Mouse (Mus musculus) midbrain, embryonic 13.5 days (tissue): Measurements from ENCODE around the gene Bid. TPM values are rescaled to one million over a fixed set of nuclear protein-coding genes. Genes with fewer than 3 reads are reported as not detected.

ENCODE experiments used
- ATAC-seq: fragments of 200-750 bp; cut with Nextera tagmentation; 2 replicates; pipeline ENCODE4 v1.8.0; 2017; ENCODE audit warnings: mild to moderate bottlenecking, moderate TSS enrichment, moderate library complexity
- H3K27ac ChIP-seq: fragments of 300-500 bp; sonication (generic); 2 replicates; pipeline ENCODE4 v1.5.1; 2015; ENCODE audit warnings: inconsistent platforms, mild to moderate bottlenecking, moderate library complexity
- H3K27me3 ChIP-seq: fragments of 300-500 bp; sonication (generic); 2 replicates; pipeline ENCODE4 v1.6.1; 2015; ENCODE audit warnings: mild to moderate bottlenecking, inconsistent platforms
- H3K36me3 ChIP-seq: fragments of 300-500 bp; sonication (generic); 2 replicates; pipeline ENCODE4 v1.6.1; 2015; ENCODE audit warnings: mild to moderate bottlenecking, inconsistent platforms
- H3K4me1 ChIP-seq: fragments of 300-500 bp; sonication (generic); replicated peaks from 2 replicates; pipeline ENCODE4 v1.6.1; 2015; ENCODE audit warnings: inconsistent platforms
- H3K4me2 ChIP-seq: fragments of 300-500 bp; sonication (generic); replicated peaks from 2 replicates; pipeline ENCODE4 v1.6.1; 2015; ENCODE audit warnings: moderate library complexity, mild to moderate bottlenecking, inconsistent platforms
- H3K4me3 ChIP-seq: fragments of 300-500 bp; sonication (generic); replicated peaks from 2 replicates; pipeline ENCODE4 v1.5.1; 2015; ENCODE audit warnings: mild to moderate bottlenecking, inconsistent platforms
- H3K9ac ChIP-seq: fragments of 300-500 bp; sonication (generic); replicated peaks from 2 replicates; pipeline ENCODE4 v1.6.1; 2015; ENCODE audit warnings: mild to moderate bottlenecking, inconsistent platforms
- H3K9me3 ChIP-seq: fragments of 300-500 bp; sonication (generic); 2 replicates; pipeline ENCODE4 v1.6.1; 2016; ENCODE audit warnings: mild to moderate bottlenecking, inconsistent platforms
- WGBS: fragments of 180-500 bp; shearing (Covaris S2); methylation state at CpG from one replicate; pipeline ENCODE4 v1.1.7; 2015; 5-methylcytosine and 5-hydroxymethylcytosine counted together
- polyA plus RNA-seq: library from polyadenylated mRNA; unstranded; fragments of >200 nt; fragmentation: Nextera tagmentation; extraction: Ambion mirVana; gene quantifications from 2 replicates; pipeline ENCODE4 v1.2.1, GENCODE M21; 2015

Gene Bid
- 27.2 and 28.1 TPM in 2 replicates for polyA plus RNA-seq

DNA sequence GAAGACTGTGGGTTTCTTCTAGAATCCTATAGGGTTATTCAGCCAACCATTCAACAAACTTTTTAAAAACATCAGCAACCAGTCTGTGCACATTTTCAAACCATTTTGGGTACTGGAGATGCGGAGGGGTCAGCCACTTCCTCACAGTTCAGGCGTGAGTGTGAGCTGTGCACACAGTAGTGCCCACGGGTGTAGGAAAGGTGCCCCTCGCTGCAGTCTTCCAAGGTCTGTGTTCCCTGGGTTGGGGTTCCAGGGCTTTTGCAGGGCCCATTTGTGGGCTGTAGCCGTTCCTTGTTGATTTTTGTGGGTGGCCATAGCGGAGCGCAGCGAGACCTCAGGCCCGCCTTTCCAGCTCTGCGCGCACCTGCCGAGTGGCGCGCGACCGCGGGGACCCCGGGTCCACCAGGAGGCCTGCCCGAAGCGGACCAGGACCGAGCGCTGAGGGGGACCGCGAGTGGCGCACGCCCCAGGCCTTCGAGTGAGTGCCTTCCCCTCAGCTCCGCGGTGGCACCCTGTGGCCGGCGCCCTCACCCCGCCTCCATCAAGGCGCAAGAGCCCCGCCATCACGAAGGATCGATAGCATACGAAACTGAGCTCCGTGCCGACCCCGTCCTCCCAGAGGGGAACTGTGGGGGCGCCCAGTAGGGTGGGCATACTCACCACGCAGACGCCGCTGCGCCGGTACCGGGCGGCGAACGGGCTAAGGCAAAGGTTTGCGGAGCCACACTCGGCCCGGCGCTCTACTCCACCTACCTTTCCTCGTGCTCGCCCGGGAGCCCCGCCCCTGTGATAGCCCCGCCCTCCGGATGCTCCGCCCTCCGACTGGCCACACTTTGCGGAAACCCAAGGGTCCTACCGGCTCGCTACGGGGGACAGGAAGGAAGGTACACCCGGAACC, at the start of gene Bid:
Gene Bid, minus strand, starts transcription at position 780 of the 898 bp plus-strand sequence.
- under 1% methylated on average over 67 of the region's 67 CpGs for WGBS
- H3K27ac ChIP-seq = no peak within 1 kb of the TSS

GRCm38 (mm10) chr6:120965814-120966213, 49.2 kb upstream of the Bid start:
- no peak overlapping the region for H3K27ac ChIP-seq
- H3K36me3 ChIP-seq = peaks cover 36% of the 10 kb centered on the region
- no peak overlapping the region for H3K4me3 ChIP-seq
- no peak for ATAC-seq
- 75% methylated on average over 13 of the region's 13 CpGs for WGBS
- no peaks in the 10 kb centered on the region for H3K9me3 ChIP-seq
- H3K4me2 ChIP-seq = no peak overlapping the region
- H3K4me1 ChIP-seq = no peaks in the 10 kb centered on the region
- H3K27me3 ChIP-seq = no peaks in the 10 kb centered on the region
- no peak overlapping the region for H3K9ac ChIP-seq

More for the DNA sequence above, at the start of gene Bid:
- H3K36me3 ChIP-seq = no peaks in the 10 kb centered on the region
- H3K27me3 ChIP-seq = peaks cover 9% of the 10 kb centered on the region
- H3K4me1 ChIP-seq = peaks cover 10% of the 10 kb centered on the region
- H3K9me3 ChIP-seq = no peaks in the 10 kb centered on the region
- peak; percentile 91 for ATAC-seq
- peak within 1 kb of the TSS; percentile 69 for H3K4me3 ChIP-seq
- H3K9ac ChIP-seq = peak within 1 kb of the TSS; percentile 78
- peak within 1 kb of the TSS; percentile 94 for H3K4me2 ChIP-seq

GRCm38 (mm10) chr6:120964179-120964578, 47.5 kb upstream of the Bid start:
- ATAC-seq = no peak
- peaks cover 35% of the 10 kb centered on the region for H3K36me3 ChIP-seq

DNA sequence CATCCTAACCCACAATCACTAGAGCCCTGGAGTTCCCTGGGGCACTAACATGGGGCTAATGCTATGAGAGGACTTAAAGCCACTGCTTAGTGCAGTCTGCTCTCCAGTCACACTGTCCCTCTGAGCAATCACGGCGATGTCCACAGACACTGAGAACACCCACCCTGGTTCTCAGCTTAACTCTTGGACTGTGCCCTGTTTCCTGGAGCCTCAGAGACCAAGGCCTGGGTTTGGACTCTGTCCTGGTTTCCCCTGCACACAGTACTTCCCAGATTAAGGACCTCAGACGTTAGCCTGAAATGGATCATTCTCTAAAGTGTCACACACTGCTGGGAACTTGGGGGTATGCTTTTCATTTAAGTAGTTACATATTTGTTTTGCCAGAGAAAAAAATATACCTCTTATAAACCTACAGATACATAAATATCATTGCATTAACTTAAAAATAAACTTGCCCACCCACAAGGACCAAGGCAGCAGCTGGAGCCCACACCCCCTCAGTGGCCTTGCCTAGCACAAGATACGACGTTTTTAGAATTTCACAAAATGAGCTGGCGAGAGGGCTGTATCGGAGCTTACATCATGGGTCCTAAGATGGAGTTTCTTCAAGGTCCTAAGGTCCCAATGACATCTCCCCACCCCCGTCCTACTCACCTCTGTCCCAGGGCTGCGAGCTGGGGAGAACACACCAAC, 43.8 kb upstream of the Bid start:
- Histone ChIP-seq H3K4me3 (no peak overlapping the region), H3K4me1 (no peaks in the 10 kb centered on the region), H3K9ac (no peak overlapping the region), H3K27ac (no peak overlapping the region), H3K36me3 (peaks cover 55% of the 10 kb centered on the region), H3K27me3 (no peaks in the 10 kb centered on the region), H3K9me3 (no peaks in the 10 kb centered on the region), H3K4me2 (no peak overlapping the region)
- WGBS = 89% methylated on average over 9 of the region's 9 CpGs
- ATAC-seq = no peak

More at GRCm38 (mm10) chr6:120964179-120964578, 47.5 kb upstream of the Bid start:
- H3K4me2 ChIP-seq = no peak overlapping the region
- H3K27ac ChIP-seq = no peak overlapping the region
- H3K27me3 ChIP-seq = no peaks in the 10 kb centered on the region
- 94% methylated on average over 3 of the region's 3 CpGs for WGBS
- no peak overlapping the region for H3K9ac ChIP-seq
- H3K4me3 ChIP-seq = no peak overlapping the region
- no peaks in the 10 kb centered on the region for H3K9me3 ChIP-seq
- H3K4me1 ChIP-seq = no peaks in the 10 kb centered on the region

GRCm38 (mm10) chr6:120957331-120957730, 40.7 kb upstream of the Bid start:
- Histone ChIP-seq H3K27ac (no peak overlapping the region), H3K9me3 (no peaks in the 10 kb centered on the region), H3K4me1 (no peaks in the 10 kb centered on the region), H3K4me3 (no peak overlapping the region), H3K4me2 (no peak overlapping the region), H3K27me3 (no peaks in the 10 kb centered on the region), H3K36me3 (peaks cover 74% of the 10 kb centered on the region), H3K9ac (no peak overlapping the region)
- ATAC-seq = no peak
- WGBS = 85% methylated on average over 4 of the region's 4 CpGs

DNA sequence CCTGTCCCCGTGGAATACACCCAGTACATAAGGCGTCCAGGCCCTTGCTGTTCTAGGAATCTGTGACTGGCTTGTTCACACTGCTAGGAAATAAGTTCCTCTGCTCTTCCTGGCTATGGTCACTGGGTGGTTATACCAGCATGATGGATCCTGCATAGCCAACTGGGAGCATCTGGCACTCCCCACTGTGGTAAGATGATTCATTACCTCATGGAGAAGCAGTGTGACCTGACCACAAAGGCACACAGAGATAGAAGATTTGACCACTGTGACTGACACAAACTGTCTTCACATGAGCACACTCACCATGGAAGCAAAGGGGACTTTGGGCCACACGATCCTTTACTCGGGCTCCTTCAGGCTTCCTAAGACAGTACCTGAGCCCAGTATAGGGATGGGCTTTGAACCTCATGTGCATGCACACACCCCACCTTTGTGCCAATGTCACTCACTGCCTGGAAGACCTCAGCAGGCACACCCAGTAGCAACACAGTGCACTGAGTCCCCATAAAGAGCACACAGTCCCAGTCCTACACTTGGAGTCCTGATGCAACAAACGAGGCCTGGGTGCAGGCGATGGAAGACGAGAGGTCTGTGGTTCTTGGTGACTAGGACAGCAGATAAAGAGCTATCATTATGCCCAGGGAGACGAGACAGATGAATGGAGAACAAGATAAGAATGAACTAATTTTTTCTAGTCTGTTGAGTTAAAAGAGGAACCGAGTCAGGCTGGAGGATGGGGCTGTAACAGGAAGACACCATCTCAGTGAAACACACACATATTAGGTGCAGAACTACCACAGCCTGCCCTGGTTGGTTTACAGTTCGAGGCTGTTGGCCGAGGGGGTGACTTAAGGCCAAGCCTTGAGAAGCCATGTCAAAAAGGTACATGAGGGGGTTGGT, 39.9 kb upstream of the Bid start:
- Histone ChIP-seq H3K4me2 (no peak overlapping the region), H3K27me3 (no peaks in the 10 kb centered on the region), H3K36me3 (peaks cover 81% of the 10 kb centered on the region), H3K4me3 (no peak overlapping the region), H3K9me3 (no peaks in the 10 kb centered on the region), H3K9ac (no peak overlapping the region), H3K4me1 (no peaks in the 10 kb centered on the region), H3K27ac (no peak overlapping the region)
- ATAC-seq = no peak
- WGBS = 93% methylated on average over 11 of the region's 11 CpGs

- Histone ChIP-seq H3K9me3 (no peaks in the 10 kb centered on the region), H3K9ac (no peak overlapping the region), H3K27me3 (no peaks in the 10 kb centered on the region), H3K27ac (no peak overlapping the region), H3K4me1 (no peaks in the 10 kb centered on the region), H3K4me2 (no peak overlapping the region), H3K36me3 (peaks cover 75% of the 10 kb centered on the region), H3K4me3 (no peak overlapping the region)
- no peak for ATAC-seq
- WGBS = 88% methylated on average over 3 of the region's 3 CpGs
These were observed 38.6 kb upstream of the Bid start for GRCm38 (mm10) chr6:120955215-120955614.

- Histone ChIP-seq H3K4me1 (no peaks in the 10 kb centered on the region), H3K27ac (no peak overlapping the region), H3K36me3 (peaks cover 76% of the 10 kb centered on the region), H3K4me3 (no peak overlapping the region), H3K9ac (no peak overlapping the region), H3K4me2 (no peak overlapping the region), H3K9me3 (no peaks in the 10 kb centered on the region), H3K27me3 (no peaks in the 10 kb centered on the region)
- ATAC-seq = no peak
- WGBS = 89% methylated on average over 8 of the region's 8 CpGs
These were observed 37.6 kb upstream of the Bid start for GRCm38 (mm10) chr6:120954241-120954640.

GRCm38 (mm10) chr6:120952475-120952874, 35.8 kb upstream of the Bid start:
- Histone ChIP-seq H3K4me3 (no peak overlapping the region), H3K9me3 (no peaks in the 10 kb centered on the region), H3K4me1 (no peaks in the 10 kb centered on the region), H3K4me2 (no peak overlapping the region), H3K36me3 (peaks cover 75% of the 10 kb centered on the region), H3K27me3 (no peaks in the 10 kb centered on the region), H3K27ac (no peak overlapping the region), H3K9ac (no peak overlapping the region)
- WGBS = 95% methylated on average over 6 of the region's 6 CpGs
- no peak for ATAC-seq

- H3K36me3 ChIP-seq = peaks cover 75% of the 10 kb centered on the region
- 95% methylated on average over 6 of the region's 6 CpGs for WGBS
- ATAC-seq = no peak
These were observed 34.7 kb upstream of the Bid start for GRCm38 (mm10) chr6:120951311-120951710.

GRCm38 (mm10) chr6:120945510-120945909, 28.9 kb upstream of the Bid start:
- H3K4me1 ChIP-seq = no peaks in the 10 kb centered on the region
- no peak overlapping the region for H3K27ac ChIP-seq
- H3K27me3 ChIP-seq = no peaks in the 10 kb centered on the region
- ATAC-seq = no peak
- peaks cover 61% of the 10 kb centered on the region for H3K36me3 ChIP-seq
- no peak overlapping the region for H3K4me3 ChIP-seq
- H3K9me3 ChIP-seq = no peaks in the 10 kb centered on the region
- H3K4me2 ChIP-seq = no peak overlapping the region
- H3K9ac ChIP-seq = no peak overlapping the region
- 97% methylated on average over 9 of the region's 9 CpGs for WGBS

More at GRCm38 (mm10) chr6:120951311-120951710, 34.7 kb upstream of the Bid start:
- no peak overlapping the region for H3K9ac ChIP-seq
- H3K4me2 ChIP-seq = no peak overlapping the region
- no peak overlapping the region for H3K4me3 ChIP-seq
- H3K9me3 ChIP-seq = no peaks in the 10 kb centered on the region
- no peaks in the 10 kb centered on the region for H3K27me3 ChIP-seq
- H3K27ac ChIP-seq = no peak overlapping the region
- no peaks in the 10 kb centered on the region for H3K4me1 ChIP-seq
